Mouse (Mus musculus) CH12.LX (cell line): Measurements from ENCODE around the gene Atg16l2.

Experiments
- CHD1 ChIP-seq: IDR thresholded peaks from 2 replicates; pipeline ENCODE4 v1.6.1; 2012; ENCODE audit warnings: low read depth, low read length, improper control_type of control experiment, inconsistent platforms
- CHD2 ChIP-seq: IDR thresholded peaks from 2 replicates; pipeline ENCODE4 v1.6.1; 2011; ENCODE audit warnings: low read length, improper control_type of control experiment
- CTCF ChIP-seq, 2 experiments: IDR thresholded peaks in 1 of 2; conservative IDR thresholded peaks in 1 of 2; 2 replicates each; pipeline ENCODE4 v1.5.1; 2011 to 2012; ENCODE audit warnings: low read depth in 2 of 2, low read length in 2 of 2, improper control_type of control experiment in 1 of 2, inconsistent platforms in 1 of 2, mild to moderate bottlenecking in 1 of 2, moderate library complexity in 1 of 2
- E2F4 ChIP-seq: IDR thresholded peaks from 2 replicates; pipeline ENCODE4 v1.6.1; 2011; ENCODE audit warnings: low read depth, low read length, improper control_type of control experiment; ENCODE audit not compliant: insufficient replicate concordance
- ETS1 ChIP-seq: conservative IDR thresholded peaks from 2 replicates; pipeline ENCODE4 v1.6.1; 2012; ENCODE audit warnings: low read depth, mild to moderate bottlenecking, inconsistent platforms, low read length, improper control_type of control experiment, moderate library complexity
- HCFC1 ChIP-seq: IDR thresholded peaks from 2 replicates; pipeline ENCODE4 v1.6.1; 2012; ENCODE audit warnings: low read depth, mild to moderate bottlenecking, inconsistent platforms, low read length, improper control_type of control experiment
- JUND ChIP-seq: conservative IDR thresholded peaks from 2 replicates; pipeline ENCODE4 v1.6.1; 2011; ENCODE audit warnings: low read depth, low read length, improper control_type of control experiment
- MAX ChIP-seq: IDR thresholded peaks from 2 replicates; pipeline ENCODE4 v1.6.1; 2011; ENCODE audit warnings: low read length, improper control_type of control experiment
- POLR2A ChIP-seq: IDR thresholded peaks from 2 replicates; pipeline ENCODE4 v1.6.1; 2011; ENCODE audit warnings: low read depth, mild to moderate bottlenecking, improper control_type of control experiment, low read length
- RAD21 ChIP-seq: IDR thresholded peaks from 2 replicates; pipeline ENCODE4 v1.6.1; 2011; ENCODE audit warnings: low read depth, mild to moderate bottlenecking, low read length, improper control_type of control experiment, moderate library complexity
- USF1 ChIP-seq: IDR thresholded peaks from 2 replicates; pipeline ENCODE4 v1.6.1; 2014; ENCODE audit warnings: low read depth, mild to moderate bottlenecking, inconsistent platforms, low read length, improper control_type of control experiment
- ZKSCAN1 ChIP-seq: IDR thresholded peaks from 2 replicates; pipeline ENCODE4 v1.6.1; 2012; ENCODE audit warnings: low read depth, inconsistent platforms, low read length, improper control_type of control experiment, borderline replicate concordance

GRCm38 (mm10) chr7:101297023-101297405 is 5.0 kb downstream of the Atg16l2 start:
- TF ChIP-seq E2F4 (no peak), USF1 (no peak), HCFC1 (no peak), ZKSCAN1 (no peak), CTCF (conservative IDR thresholded peaks at IDR 0.05 in 1 of 2, IDR thresholded peaks at IDR 0.05 in 1 of 2; ENCODE audit: low read depth in 2 of 2, low read length in 2 of 2) (no peak), POLR2A (no peak), CHD2 (no peak), ETS1 (no peak), CHD1 (no peak), RAD21 (no peak), JUND (no peak), MAX (no peak)
